Mouse (Mus musculus): ENCODE results near the gene Zfp110. TPM values are rescaled to one million over a fixed set of nuclear protein-coding genes. Genes with fewer than 3 reads are reported as not detected.

The Zfp110 gene
- polyA plus RNA-seq, 3 experiments from 2014 or later = 62.9 to 99.3 (median 85.2) TPM

DNA sequence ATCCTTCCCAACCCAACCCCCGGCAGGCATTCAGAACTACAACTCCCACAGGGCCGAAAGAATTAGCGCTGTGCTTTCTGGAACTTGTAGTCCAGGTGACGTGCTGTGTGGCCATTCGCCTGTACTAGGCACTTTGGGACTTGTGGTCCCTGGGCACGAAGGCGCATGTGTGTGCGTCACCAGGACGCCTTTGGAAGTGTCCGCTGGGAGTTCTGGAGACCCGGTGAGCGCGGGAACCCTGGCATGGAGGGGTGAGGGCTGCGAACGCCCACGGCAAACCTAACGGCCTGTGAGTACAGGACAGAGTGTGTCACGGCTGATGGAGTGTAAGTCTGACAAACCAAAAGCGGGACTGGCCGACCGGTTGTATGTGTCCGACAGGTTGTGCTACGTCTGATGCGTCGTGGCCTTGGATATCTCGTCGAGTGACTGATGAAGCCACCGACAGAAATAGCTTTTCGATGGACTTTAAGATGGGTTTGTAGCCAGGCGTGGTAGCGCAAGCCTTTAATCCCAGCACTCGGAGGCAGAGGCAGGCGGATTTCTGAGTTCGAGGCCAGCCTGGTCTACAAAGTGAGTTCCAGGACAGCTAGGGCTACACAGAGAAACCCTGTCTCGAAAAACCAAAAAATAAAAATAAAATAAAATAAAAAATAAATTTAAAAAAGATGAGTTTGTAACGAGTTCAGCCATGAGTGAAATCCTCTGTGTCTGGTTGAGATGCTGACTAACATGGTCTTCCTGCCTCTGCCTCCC, 63.3 kb downstream of the Zfp110 start, which contains the start of gene Zscan22:
Gene Zscan22 (plus strand): TSS at position 161 of the 756 bp plus-strand sequence.
- peak; percentile 99 for ATAC-seq

Other genes starting within 250 kb of the Zfp110 start
- under 1 TPM in 2 of 3 experiments, not detected in 1; 0.01 to 0.07 TPM for gene Vmn2r53, start 226.0 kb upstream of the Zfp110 start, polyA plus RNA-seq (2017; shearing (Covaris generic))
- not detected for gene Vmn2r54, start 194.4 kb upstream of the Zfp110 start, polyA plus RNA-seq (2017; shearing (Covaris generic))
- gene Vmn2r55, start 149.8 kb upstream of the Zfp110 start, polyA plus RNA-seq (2017; shearing (Covaris generic)) = not detected
- gene Vmn2r56, start 99.8 kb upstream of the Zfp110 start, polyA plus RNA-seq (2017; shearing (Covaris generic)) = under 1 TPM in 1 of 3 experiments, not detected in 2; 0.12 TPM
- gene Zscan18, start 31.1 kb upstream of the Zfp110 start, polyA plus RNA-seq (2017; shearing (Covaris generic)) = 1 to 10 TPM in 2 of 3 experiments, under 1 TPM in 1; 0.63 to 1.3 (median 1.1) TPM
- gene Zfp329, start 15.9 kb upstream of the Zfp110 start, polyA plus RNA-seq (2017; shearing (Covaris generic)) = 10 to 100 TPM; 13.5 to 25.4 (median 19.3) TPM
- gene Zfp128, start 46.4 kb downstream of the Zfp110 start, polyA plus RNA-seq (2017; shearing (Covaris generic)) = 1 to 10 TPM; 1.1 to 1.6 (median 1.6) TPM
- 10 to 100 TPM; 10.5 to 11.0 (median 10.6) TPM for gene Zscan22, start 63.1 kb downstream of the Zfp110 start, polyA plus RNA-seq (2017; shearing (Covaris generic))
- 1,000 to 10,000 TPM; 1,828 to 3,143 (median 2,832) TPM for gene Rps5, start 87.5 kb downstream of the Zfp110 start, polyA plus RNA-seq (2017; shearing (Covaris generic))
- gene Rnf225, start 92.7 kb downstream of the Zfp110 start, polyA plus RNA-seq (2017; shearing (Covaris generic)) = under 1 TPM in 2 of 3 experiments, not detected in 1; 0.11 to 0.28 TPM
- 1 to 10 TPM; 1.8 to 3.6 (median 2.6) TPM for gene Zfp324, start 131.1 kb downstream of the Zfp110 start, polyA plus RNA-seq (2017; shearing (Covaris generic))
- gene Zfp446, start 143.1 kb downstream of the Zfp110 start, polyA plus RNA-seq (2017; shearing (Covaris generic)) = 1 to 10 TPM; 2.7 to 5.9 (median 4.1) TPM
- gene Slc27a5, start 163.4 kb downstream of the Zfp110 start, polyA plus RNA-seq (2017; shearing (Covaris generic)) = 1 to 10 TPM in 1 of 3 experiments, under 1 TPM in 2; 0.41 to 1.2 (median 0.64) TPM
- gene Trim28, start 164.4 kb downstream of the Zfp110 start, polyA plus RNA-seq (2017; shearing (Covaris generic)) = 10 to 100 TPM; 42.1 to 76.8 (median 57.0) TPM
- 1 to 10 TPM; 5.4 to 8.0 (median 6.5) TPM for gene Zbtb45, start 175.3 kb downstream of the Zfp110 start, polyA plus RNA-seq (2017; shearing (Covaris generic))
- gene Chmp2a, start 200.0 kb downstream of the Zfp110 start, polyA plus RNA-seq (2017; shearing (Covaris generic)) = 100 to 1,000 TPM; 296 to 343 (median 309) TPM
- gene Ube2m, start 203.5 kb downstream of the Zfp110 start, polyA plus RNA-seq (2017; shearing (Covaris generic)) = 10 to 100 TPM; 14.9 to 21.8 (median 16.4) TPM
- gene Mzf1, start 220.0 kb downstream of the Zfp110 start, polyA plus RNA-seq (2017; shearing (Covaris generic)) = under 1 TPM; 0.18 to 0.35 (median 0.20) TPM

Measured in inflammation-experienced regulatory T-cells, adult 6 months (primary cell).